Mouse (Mus musculus) right cerebral cortex, postnatal 36 days (tissue): ENCODE measurements around the gene Shank2.
A peak's percentile ranks its signal among the peaks of the same experiment; 100 is the strongest.

Source experiments
- DNase-seq, 2 experiments: peaks; one replicate each; pipeline ENCODE4 v3.0.0; 2022; ENCODE audit warnings: low spot score in 2 of 2, mixed read lengths in 1 of 2

Shank2 gene

GRCm38 (mm10) chr7:144001628-144002027 lies at the start of gene Shank2:
Gene Shank2, plus strand, starts transcription at chr7:144001928.
- DNase-seq, result no peak

GRCm38 (mm10) chr7:143952130-143952529 lies 49.6 kb upstream of the Shank2 start:
- no peak for DNase-seq

- no peak for DNase-seq
Measured at GRCm38 (mm10) chr7:143956575-143957295, 45.0 kb upstream of the Shank2 start.

GRCm38 (mm10) chr7:143958030-143958565 lies 43.6 kb upstream of the Shank2 start:
- DNase-seq, result no peak

GRCm38 (mm10) chr7:143963813-143964212 lies 37.9 kb upstream of the Shank2 start:
- no peak for DNase-seq

- no peak for DNase-seq
Measured at GRCm38 (mm10) chr7:143966621-143967020, 35.1 kb upstream of the Shank2 start.

GRCm38 (mm10) chr7:143977491-143977830 lies 24.3 kb upstream of the Shank2 start:
- no peak for DNase-seq

GRCm38 (mm10) chr7:143977831-143978682 lies 23.7 kb upstream of the Shank2 start:
- no peak for DNase-seq

GRCm38 (mm10) chr7:143978741-143979371 lies 22.9 kb upstream of the Shank2 start:
- DNase-seq, result peak; percentile 10 to 22

GRCm38 (mm10) chr7:143979986-143980385 lies 21.7 kb upstream of the Shank2 start:
- DNase-seq, result no peak

- DNase-seq, result no peak
Measured at GRCm38 (mm10) chr7:143986281-143986680, 15.4 kb upstream of the Shank2 start.

- DNase-seq, result no peak
Measured at GRCm38 (mm10) chr7:143991160-143991559, 10.6 kb upstream of the Shank2 start.

GRCm38 (mm10) chr7:143999073-143999472 lies 2.7 kb upstream of the Shank2 start:
- no peak for DNase-seq

GRCm38 (mm10) chr7:144003471-144003870 lies 1.7 kb downstream of the Shank2 start:
- DNase-seq, result no peak

- no peak for DNase-seq
Measured at GRCm38 (mm10) chr7:144008079-144008478, 6.4 kb downstream of the Shank2 start.

- no peak for DNase-seq
Measured at GRCm38 (mm10) chr7:144008985-144009384, 7.3 kb downstream of the Shank2 start.

GRCm38 (mm10) chr7:144014485-144014884 lies 12.8 kb downstream of the Shank2 start:
- no peak for DNase-seq

GRCm38 (mm10) chr7:144021801-144022200 lies 20.1 kb downstream of the Shank2 start:
- no peak for DNase-seq

GRCm38 (mm10) chr7:144022682-144023081 lies 21.0 kb downstream of the Shank2 start:
- no peak for DNase-seq

- no peak for DNase-seq
Measured at GRCm38 (mm10) chr7:144023561-144023960, 21.8 kb downstream of the Shank2 start.

- no peak for DNase-seq
Measured at GRCm38 (mm10) chr7:144026024-144026752, 24.5 kb downstream of the Shank2 start.

- no peak for DNase-seq
Measured at GRCm38 (mm10) chr7:144029246-144029645, 27.5 kb downstream of the Shank2 start.
